Mouse (Mus musculus) frontal cortex, postnatal 25 days (tissue): Measurements from ENCODE around the gene Apoc1.
A peak's percentile ranks its signal among the peaks of the same experiment; 100 is the strongest.

ENCODE experiments used
- DNase-seq, 2 experiments: peaks; one replicate each; pipeline ENCODE4 v3.0.0; 2022; ENCODE audit warnings: low spot score in 2 of 2

Apoc1 gene

GRCm38 (mm10) chr7:19685374-19685773 lies 7.1 kb downstream of the Apoc1 start:
- DNase-seq, result no peak

- no peak for DNase-seq
Observed at GRCm38 (mm10) chr7:19683771-19684201, 8.7 kb downstream of the Apoc1 start.

DNA sequence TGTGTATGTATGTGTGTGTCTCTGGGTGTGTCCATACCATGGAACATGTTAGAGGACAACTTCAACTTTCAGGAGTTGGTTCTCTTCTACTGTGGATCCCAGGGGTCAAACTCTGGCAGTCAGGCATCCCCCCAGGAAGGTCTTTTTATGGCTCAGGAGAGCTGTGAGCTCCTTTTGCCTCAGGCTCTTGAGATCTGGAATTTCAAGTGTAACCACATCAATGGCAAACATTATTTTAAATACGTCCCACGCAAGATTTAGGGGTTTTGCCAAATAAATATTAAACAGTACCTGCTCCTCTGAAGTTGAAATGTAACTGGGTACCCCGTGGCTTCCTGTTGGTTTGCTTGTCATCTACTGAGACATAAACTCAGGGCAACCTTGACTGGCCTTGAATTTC lies 9.5 kb downstream of the Apoc1 start:
- no peak for DNase-seq

- DNase-seq, result no peak
Observed at GRCm38 (mm10) chr7:19681202-19681694, 11.2 kb downstream of the Apoc1 start, which contains the start of the genes Gm44805 and Apoc4. TSS of gene Gm44805 (minus strand) at chr7:19681423. TSS of gene Apoc4 (minus strand) at chr7:19681479.

DNA sequence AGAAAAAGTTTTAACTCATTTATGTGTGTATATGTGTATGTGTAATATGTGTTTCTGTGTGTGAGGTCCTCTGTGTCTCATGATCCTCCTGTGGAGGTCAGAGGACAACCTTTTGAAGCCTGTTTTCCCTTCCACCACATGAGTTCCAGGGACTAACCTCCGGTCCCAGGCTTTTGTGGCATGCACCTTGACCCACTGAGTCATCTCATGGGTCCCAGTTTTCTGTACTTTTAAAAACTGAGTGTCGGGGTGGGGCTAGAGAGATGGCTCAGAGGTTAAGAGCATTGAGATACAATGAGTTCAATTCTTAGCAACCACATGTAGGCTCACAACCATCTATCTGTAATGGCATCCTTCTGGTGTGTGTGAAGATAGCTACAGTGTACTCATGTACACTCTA lies 11.8 kb downstream of the Apoc1 start:
- no peak for DNase-seq

DNA sequence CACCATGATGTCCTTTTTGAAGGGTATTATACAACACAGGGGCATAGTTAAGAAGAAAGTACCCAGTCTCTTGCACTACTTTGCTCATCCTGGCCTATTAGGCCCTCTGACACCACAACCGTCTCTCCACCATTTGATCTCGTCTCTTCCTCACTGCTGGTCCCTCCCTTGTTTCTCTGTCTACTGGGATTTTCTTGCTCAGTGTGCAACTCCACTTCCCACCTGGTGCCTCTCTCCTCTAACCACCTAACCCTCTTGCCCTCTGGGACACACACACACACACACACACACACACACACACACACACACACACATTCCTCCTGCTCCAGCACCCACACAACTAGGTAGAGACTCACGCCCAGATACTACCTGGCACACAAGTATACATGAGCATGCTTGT lies 13.6 kb downstream of the Apoc1 start:
- no peak for DNase-seq

DNA sequence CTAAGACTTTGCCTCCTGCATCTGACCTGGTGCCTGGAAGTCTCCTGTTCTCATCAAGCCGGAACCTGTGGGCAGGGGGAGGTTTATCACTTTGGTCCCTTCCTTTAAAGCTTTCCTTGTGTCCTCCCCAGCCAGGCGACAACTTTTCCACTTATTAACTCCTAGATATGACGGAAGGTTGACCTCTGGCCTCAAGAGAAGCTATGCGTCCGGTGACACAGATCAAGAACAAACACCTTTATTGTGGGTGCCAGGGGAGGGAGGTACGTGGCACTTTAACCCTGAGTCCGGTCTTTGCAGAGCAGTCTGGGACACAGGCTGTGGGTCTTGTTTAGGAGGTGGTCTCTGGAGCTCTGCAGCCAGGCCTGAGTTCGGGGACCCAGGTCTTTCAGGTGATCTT lies 14.6 kb downstream of the Apoc1 start, which contains the start of gene Apoc2:
Gene Apoc2 (minus strand): TSS at position 70 of the 400 bp plus-strand sequence.
- no peak for DNase-seq

GRCm38 (mm10) chr7:19676662-19677061 lies 15.8 kb downstream of the Apoc1 start:
- DNase-seq, result no peak

GRCm38 (mm10) chr7:19675824-19676223 lies 16.6 kb downstream of the Apoc1 start:
- no peak for DNase-seq

- no peak for DNase-seq
Observed at GRCm38 (mm10) chr7:19673083-19673699, 19.3 kb downstream of the Apoc1 start.

GRCm38 (mm10) chr7:19671511-19671910 lies 20.9 kb downstream of the Apoc1 start:
- DNase-seq, result no peak

DNA sequence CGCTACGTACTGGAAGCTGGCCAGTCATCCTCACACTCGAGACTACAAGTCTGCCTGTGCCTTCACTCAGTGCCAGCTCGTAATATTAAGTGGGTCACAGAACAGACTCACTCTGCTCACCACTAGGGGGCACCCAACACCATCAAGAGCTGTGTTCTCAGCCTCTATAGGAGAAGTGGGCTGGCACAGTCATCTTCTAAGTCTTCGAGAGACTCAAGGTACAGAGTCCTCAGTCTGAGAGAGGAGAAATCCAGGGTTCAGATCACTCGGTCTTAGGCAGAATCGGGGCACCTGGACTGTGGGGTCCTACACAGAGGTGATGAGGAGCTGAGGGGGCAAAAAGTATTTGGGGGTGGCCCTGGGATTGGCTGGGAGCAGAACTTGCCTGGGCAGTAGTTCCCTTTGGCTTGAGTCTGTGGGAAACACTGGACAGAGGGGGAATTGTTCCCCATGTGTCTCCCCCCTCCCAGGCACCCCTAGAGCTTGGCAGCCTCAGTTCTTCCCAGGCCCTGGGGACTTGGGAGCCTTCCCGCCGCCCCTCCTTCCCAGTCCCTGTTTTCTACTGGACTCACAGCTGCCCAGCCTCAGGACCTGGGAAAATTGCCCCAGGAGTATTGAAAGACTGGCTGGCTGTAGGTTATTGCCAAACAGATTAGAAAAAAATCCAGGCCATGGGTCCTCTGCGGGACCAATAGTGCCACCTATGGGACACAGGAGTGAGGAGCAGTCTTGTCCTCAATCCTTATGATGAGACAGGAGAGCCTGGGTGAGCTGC lies 23.3 kb downstream of the Apoc1 start:
- peak; percentile 88 to 92 for DNase-seq

GRCm38 (mm10) chr7:19667434-19667833 lies 25.0 kb downstream of the Apoc1 start:
- DNase-seq, result no peak

- DNase-seq, result no peak
Observed at GRCm38 (mm10) chr7:19666750-19667149, 25.7 kb downstream of the Apoc1 start.

- DNase-seq, result peak; percentile 96 to 97
Observed at GRCm38 (mm10) chr7:19664955-19665841, 27.3 kb downstream of the Apoc1 start, which contains the start of gene Clptm1. TSS of gene Clptm1 (minus strand) at chr7:19665033.

DNA sequence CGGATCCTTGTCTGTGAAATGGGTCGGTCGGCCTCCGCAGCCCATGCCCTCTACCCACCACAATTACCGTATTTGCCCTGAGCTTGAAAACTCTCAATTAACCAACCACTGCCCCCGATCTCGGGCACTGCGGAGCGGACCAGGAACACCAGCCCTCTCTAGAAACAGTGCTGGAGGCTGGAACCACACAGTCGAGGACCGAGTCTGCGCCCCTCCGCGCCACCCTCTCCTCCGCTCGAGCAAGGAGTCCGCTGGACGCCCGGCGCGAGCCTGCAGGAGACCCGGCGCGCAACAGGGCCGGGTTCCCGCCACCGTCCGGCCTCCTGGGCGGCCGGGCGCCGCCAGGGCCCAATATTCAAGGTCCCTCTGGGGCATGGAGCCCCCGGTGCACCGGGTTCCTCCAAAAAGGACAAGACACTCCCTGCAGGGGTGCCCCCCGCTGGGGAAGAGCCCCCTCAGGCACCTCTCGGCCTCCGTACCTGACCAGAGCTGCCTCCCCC lies 28.0 kb downstream of the Apoc1 start:
- no peak for DNase-seq

GRCm38 (mm10) chr7:19663940-19664339 lies 28.5 kb downstream of the Apoc1 start:
- no peak for DNase-seq

DNA sequence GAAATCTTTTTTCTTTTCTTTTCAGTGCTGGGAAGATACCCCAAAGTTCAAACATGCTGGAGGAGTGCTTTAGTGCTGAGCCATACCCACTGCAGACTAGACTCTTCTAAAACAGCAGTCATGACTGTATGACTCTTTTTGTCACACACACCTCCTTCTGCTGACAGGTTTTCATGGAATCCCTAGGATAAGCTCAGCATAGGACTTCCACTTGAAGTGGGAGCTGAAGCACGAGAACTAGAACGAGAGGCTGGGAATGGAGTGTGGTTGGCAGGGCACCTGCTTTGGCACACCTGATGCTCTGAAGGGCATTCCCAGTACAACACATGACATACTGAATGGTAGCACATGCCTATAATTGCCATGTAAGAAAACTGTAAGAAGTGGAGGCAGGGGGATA lies 39.8 kb downstream of the Apoc1 start:
- no peak for DNase-seq

DNA sequence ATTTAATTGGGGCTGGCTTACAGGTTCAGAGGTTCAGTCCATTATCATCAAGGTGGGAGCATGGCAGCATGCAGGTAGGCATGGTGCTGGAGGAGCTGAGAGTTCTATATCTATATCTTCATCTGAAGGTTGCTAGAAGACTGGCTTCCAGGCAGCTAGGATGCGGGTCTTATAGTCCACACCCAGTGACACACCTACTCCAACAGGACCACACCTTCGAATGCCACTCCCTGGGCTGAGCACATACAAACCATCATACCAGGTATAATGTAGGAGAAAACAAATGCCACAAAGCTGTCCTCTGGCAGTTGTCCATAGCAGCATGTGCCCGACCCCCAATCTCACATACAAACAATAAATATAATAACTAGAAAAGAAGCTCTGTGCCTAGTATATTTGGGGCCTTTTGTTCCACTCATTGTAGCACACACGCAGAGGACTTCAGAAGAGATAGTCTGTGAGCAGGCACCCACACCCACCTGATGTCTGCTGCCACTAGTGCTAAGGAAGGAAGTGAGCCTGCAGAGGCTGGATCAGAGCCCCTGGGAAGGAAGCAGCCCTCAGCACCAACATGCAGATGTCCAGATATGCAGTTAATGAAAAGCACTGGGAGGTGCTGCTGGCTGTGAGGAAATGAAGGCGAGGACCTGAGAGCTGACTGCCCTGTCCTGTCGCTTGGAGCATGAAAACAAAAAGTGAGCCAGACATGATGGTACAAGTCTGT lies 41.2 kb downstream of the Apoc1 start:
- no peak for DNase-seq

DNA sequence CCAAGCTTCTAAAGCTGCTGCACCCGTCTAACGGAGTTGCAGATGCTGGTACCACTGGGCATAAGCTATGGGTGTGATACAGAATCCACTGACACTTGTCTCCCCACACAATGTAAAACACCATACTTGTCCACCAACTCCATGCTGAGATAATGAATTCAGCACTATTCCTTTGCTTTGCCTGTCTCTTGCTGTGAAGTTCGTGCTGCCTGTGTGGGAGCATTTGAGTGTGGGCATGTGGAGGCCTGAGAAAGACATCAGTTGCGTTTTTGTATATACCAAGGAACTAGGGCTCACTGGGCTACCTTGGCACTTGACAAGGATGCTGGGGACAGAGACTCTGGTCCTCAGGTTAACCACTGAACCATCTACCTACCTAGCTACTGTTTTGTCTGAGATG lies 51.2 kb downstream of the Apoc1 start:
- DNase-seq, result no peak
